ENCODE assay signal across 8 mouse cellular contexts in the genomic region with DNA sequence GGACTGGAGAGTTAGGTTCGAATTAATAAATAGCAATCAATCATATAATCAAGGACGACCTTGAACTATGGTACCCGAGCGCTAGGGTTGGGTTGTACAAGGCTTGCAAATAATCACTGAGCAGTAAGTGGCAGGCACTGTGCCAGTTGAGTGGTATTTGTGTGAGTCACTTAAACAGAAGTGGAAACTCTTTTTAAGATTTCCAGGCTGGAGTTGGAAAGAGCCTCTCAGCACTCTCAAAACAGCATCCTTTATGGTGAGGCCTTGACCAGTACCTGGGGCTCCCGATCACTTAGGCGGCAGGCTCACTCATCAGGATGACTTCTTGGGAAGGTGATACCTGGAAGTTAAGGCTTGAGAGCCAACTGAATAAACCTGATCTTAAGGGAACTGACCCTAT. TPM values are rescaled to one million over a fixed set of nuclear protein-coding genes. Genes with fewer than 3 reads are reported as not detected.
DNase-seq lines count a peak whose midpoint lies in the region; ATAC-seq and TF ChIP-seq lines count a peak whose summit lies in the region.

No protein-coding gene starts in this region.

- TF ChIP-seq CTCF in lung, embryonic 14.5 days (IDR thresholded peaks at IDR 0.05; ENCODE audit: low read depth): no peak

- no peak for ATAC-seq in embryonic facial prominence, embryonic 15.5 days (ENCODE audit: insufficient number of reproducible peaks, low FRiP score, low TSS enrichment, low read depth)
- ATAC-seq in hindbrain, embryonic 16.5 days: no peak
- ATAC-seq in lung, embryonic 14.5 days (ENCODE audit: insufficient read depth): no peak
- ATAC-seq in stomach, embryonic 16.5 days (ENCODE audit: insufficient read depth, low FRiP score): no peak
- no peak for ATAC-seq in megakaryocyte-erythroid progenitor cell, adult 5-6 weeks (replicated peaks; ENCODE audit: low FRiP score, low TSS enrichment, poor library complexity, severe bottlenecking)

- peak; percentile 13 for DNase-seq in embryo, embryonic 11 days
- DNase-seq in embryo, embryonic 10 days (ENCODE audit: low spot score): no peak
- peak; percentile 31 for DNase-seq in CD4-positive helper T cell, adult 2 months (ENCODE audit: low read depth, low spot score)
- DNase-seq in lung, embryonic 14.5 days: peak; percentile 55

- 33% methylated on average over 6 of the region's 6 CpGs for WGBS in embryonic facial prominence, embryonic 15.5 days
- WGBS in hindbrain, embryonic 16.5 days: 49% methylated on average over 6 of the region's 6 CpGs
- WGBS in lung, embryonic 14.5 days: 38% methylated on average over 6 of the region's 6 CpGs
- 28% methylated on average over 6 of the region's 6 CpGs for WGBS in stomach, embryonic 16.5 days

- peaks cover 50% of the 10 kb centered on the region for H3K36me3 ChIP-seq in embryonic facial prominence, embryonic 15.5 days
- H3K36me3 ChIP-seq in hindbrain, embryonic 16.5 days (ENCODE audit: control insufficient read depth, insufficient read depth, low read length): peaks cover 31% of the 10 kb centered on the region
- H3K36me3 ChIP-seq in lung, embryonic 14.5 days (ENCODE audit: insufficient read depth): peaks cover 63% of the 10 kb centered on the region
- peaks cover 33% of the 10 kb centered on the region for H3K36me3 ChIP-seq in stomach, embryonic 16.5 days (ENCODE audit: control insufficient read depth, insufficient read depth, low read length)

- peak overlapping the region; percentile 98 for H3K4me3 ChIP-seq in embryonic facial prominence, embryonic 15.5 days (replicated peaks)
- peak overlapping the region; percentile 96 for H3K4me3 ChIP-seq in hindbrain, embryonic 16.5 days (ENCODE audit: low read length)
- peak overlapping the region; percentile 91 for H3K4me3 ChIP-seq in lung, embryonic 14.5 days (ENCODE audit: low read depth, low read length)
- peak overlapping the region; percentile 100 for H3K4me3 ChIP-seq in stomach, embryonic 16.5 days (replicated peaks; ENCODE audit: low read length)

- H3K4me1 ChIP-seq in embryonic facial prominence, embryonic 15.5 days: peaks cover 45% of the 10 kb centered on the region
- peaks cover 26% of the 10 kb centered on the region for H3K4me1 ChIP-seq in hindbrain, embryonic 16.5 days (ENCODE audit: control insufficient read depth, insufficient read depth, low read depth, low read length)
- peaks cover 8% of the 10 kb centered on the region for H3K4me1 ChIP-seq in lung, embryonic 14.5 days (ENCODE audit: insufficient read depth)
- peaks cover 38% of the 10 kb centered on the region for H3K4me1 ChIP-seq in stomach, embryonic 16.5 days (ENCODE audit: control insufficient read depth, insufficient read depth, low read length)

- H3K27ac ChIP-seq in embryonic facial prominence, embryonic 15.5 days (replicated peaks): peak overlapping the region; percentile 100
- H3K27ac ChIP-seq in hindbrain, embryonic 16.5 days (ENCODE audit: low read depth, low read length): peak overlapping the region; percentile 92
- peak overlapping the region; percentile 98 for H3K27ac ChIP-seq in lung, embryonic 14.5 days (ENCODE audit: low read depth)
- H3K27ac ChIP-seq in stomach, embryonic 16.5 days (ENCODE audit: low read length): peak overlapping the region; percentile 99

- H3K27me3 ChIP-seq in embryonic facial prominence, embryonic 15.5 days: no peaks in the 10 kb centered on the region
- no peaks in the 10 kb centered on the region for H3K27me3 ChIP-seq in hindbrain, embryonic 16.5 days (replicated peaks; ENCODE audit: control insufficient read depth, insufficient read depth, low read length)
- no peaks in the 10 kb centered on the region for H3K27me3 ChIP-seq in lung, embryonic 14.5 days (ENCODE audit: insufficient read depth, low read length)
- no peaks in the 10 kb centered on the region for H3K27me3 ChIP-seq in stomach, embryonic 16.5 days (ENCODE audit: control insufficient read depth, insufficient read depth, low read length)

- H3K9ac ChIP-seq in embryonic facial prominence, embryonic 15.5 days: peak overlapping the region; percentile 41
- H3K9ac ChIP-seq in hindbrain, embryonic 16.5 days (ENCODE audit: low read depth, low read length): peak overlapping the region; percentile 68
- peak overlapping the region; percentile 73 for H3K9ac ChIP-seq in lung, embryonic 14.5 days
- H3K9ac ChIP-seq in stomach, embryonic 16.5 days (ENCODE audit: low read length): peak overlapping the region; percentile 80

- H3K4me2 ChIP-seq in embryonic facial prominence, embryonic 15.5 days (replicated peaks): peak overlapping the region; percentile 84
- peak overlapping the region; percentile 77 for H3K4me2 ChIP-seq in hindbrain, embryonic 16.5 days (ENCODE audit: low read length)
- peak overlapping the region; percentile 94 for H3K4me2 ChIP-seq in lung, embryonic 14.5 days
- peak overlapping the region; percentile 94 for H3K4me2 ChIP-seq in stomach, embryonic 16.5 days (ENCODE audit: low read depth, low read length)

- H3K9me3 ChIP-seq in embryonic facial prominence, embryonic 15.5 days (replicated peaks): no peaks in the 10 kb centered on the region
- no peaks in the 10 kb centered on the region for H3K9me3 ChIP-seq in hindbrain, embryonic 16.5 days (ENCODE audit: control insufficient read depth, low read length)
- no peaks in the 10 kb centered on the region for H3K9me3 ChIP-seq in lung, embryonic 14.5 days (ENCODE audit: low read depth, low read length)
- H3K9me3 ChIP-seq in stomach, embryonic 16.5 days (replicated peaks; ENCODE audit: control insufficient read depth, low read length): no peaks in the 10 kb centered on the region

RNA-seq across cellular contexts. Expression of gene Atf4, which starts 0.8 kb away (rescaled TPM):
- 141 and 145 TPM in 2 replicates for polyA plus RNA-seq in embryonic facial prominence, embryonic 15.5 days (2015; fragmentation: Nextera tagmentation; extraction: Ambion mirVana)
- 116 and 117 TPM in 2 replicates for polyA plus RNA-seq in hindbrain, embryonic 16.5 days (2015; fragmentation: Nextera tagmentation; extraction: Ambion mirVana)
- 115 and 136 TPM in 2 replicates for polyA plus RNA-seq in lung, embryonic 14.5 days (2014; fragmentation: Nextera tagmentation; extraction: Ambion mirVana)
- polyA plus RNA-seq in stomach, embryonic 16.5 days (2015; fragmentation: Nextera tagmentation; extraction: Ambion mirVana): 134 and 150 TPM in 2 replicates
- 145 and 192 TPM in 2 replicates for total RNA-seq in megakaryocyte-erythroid progenitor cell, adult 5-6 weeks (2014; fragmentation: Nextera tagmentation)
- 292 and 318 TPM in 2 replicates for total RNA-seq in megakaryocyte-erythroid progenitor cell, adult 5-6 weeks (2017)

RNA-seq across cellular contexts. Expression of gene Rps19bp1, which starts 9.9 kb away (rescaled TPM):
- 53.5 and 54.6 TPM in 2 replicates for polyA plus RNA-seq in embryonic facial prominence, embryonic 15.5 days (2015; fragmentation: Nextera tagmentation; extraction: Ambion mirVana)
- 70.6 and 70.7 TPM in 2 replicates for polyA plus RNA-seq in hindbrain, embryonic 16.5 days (2015; fragmentation: Nextera tagmentation; extraction: Ambion mirVana)
- polyA plus RNA-seq in lung, embryonic 14.5 days (2014; fragmentation: Nextera tagmentation; extraction: Ambion mirVana): 56.4 and 61.0 TPM in 2 replicates
- polyA plus RNA-seq in stomach, embryonic 16.5 days (2015; fragmentation: Nextera tagmentation; extraction: Ambion mirVana): 37.7 and 51.1 TPM in 2 replicates
- total RNA-seq in megakaryocyte-erythroid progenitor cell, adult 5-6 weeks (2014; fragmentation: Nextera tagmentation): 51.6 and 54.4 TPM in 2 replicates
- 28.7 and 36.3 TPM in 2 replicates for total RNA-seq in megakaryocyte-erythroid progenitor cell, adult 5-6 weeks (2017)

RNA-seq across cellular contexts. Expression of gene AC140267.1, which starts 18.6 kb away (rescaled TPM):
- not detected in 2 replicates for polyA plus RNA-seq in embryonic facial prominence, embryonic 15.5 days (2015; fragmentation: Nextera tagmentation; extraction: Ambion mirVana)
- 4.9 TPM in 1 of 2 replicates, not detected in the other for polyA plus RNA-seq in hindbrain, embryonic 16.5 days (2015; fragmentation: Nextera tagmentation; extraction: Ambion mirVana)
- not detected in 2 replicates for polyA plus RNA-seq in lung, embryonic 14.5 days (2014; fragmentation: Nextera tagmentation; extraction: Ambion mirVana)
- 1.2 TPM in 1 of 2 replicates, not detected in the other for polyA plus RNA-seq in stomach, embryonic 16.5 days (2015; fragmentation: Nextera tagmentation; extraction: Ambion mirVana)
- 5.6 and 6.5 TPM in 2 replicates for total RNA-seq in megakaryocyte-erythroid progenitor cell, adult 5-6 weeks (2014; fragmentation: Nextera tagmentation)
- total RNA-seq in megakaryocyte-erythroid progenitor cell, adult 5-6 weeks (2017): not detected in 2 replicates

RNA-seq across cellular contexts. Expression of gene Mief1, which starts 20.4 kb away (rescaled TPM):
- 26.4 and 27.8 TPM in 2 replicates for polyA plus RNA-seq in embryonic facial prominence, embryonic 15.5 days (2015; fragmentation: Nextera tagmentation; extraction: Ambion mirVana)
- polyA plus RNA-seq in hindbrain, embryonic 16.5 days (2015; fragmentation: Nextera tagmentation; extraction: Ambion mirVana): 29.0 and 38.1 TPM in 2 replicates
- 31.7 and 32.9 TPM in 2 replicates for polyA plus RNA-seq in lung, embryonic 14.5 days (2014; fragmentation: Nextera tagmentation; extraction: Ambion mirVana)
- polyA plus RNA-seq in stomach, embryonic 16.5 days (2015; fragmentation: Nextera tagmentation; extraction: Ambion mirVana): 29.3 and 30.4 TPM in 2 replicates
- 29.0 and 36.7 TPM in 2 replicates for total RNA-seq in megakaryocyte-erythroid progenitor cell, adult 5-6 weeks (2014; fragmentation: Nextera tagmentation)
- total RNA-seq in megakaryocyte-erythroid progenitor cell, adult 5-6 weeks (2017): 21.2 and 25.8 TPM in 2 replicates

RNA-seq across cellular contexts. Expression of gene Cacna1i, which starts 32.8 kb away (rescaled TPM):
- 0.03 and 0.05 TPM in 2 replicates for polyA plus RNA-seq in embryonic facial prominence, embryonic 15.5 days (2015; fragmentation: Nextera tagmentation; extraction: Ambion mirVana)
- 0.74 and 0.84 TPM in 2 replicates for polyA plus RNA-seq in hindbrain, embryonic 16.5 days (2015; fragmentation: Nextera tagmentation; extraction: Ambion mirVana)
- not detected in 2 replicates for polyA plus RNA-seq in lung, embryonic 14.5 days (2014; fragmentation: Nextera tagmentation; extraction: Ambion mirVana)
- not detected in 2 replicates for polyA plus RNA-seq in stomach, embryonic 16.5 days (2015; fragmentation: Nextera tagmentation; extraction: Ambion mirVana)
- not detected in 2 replicates for total RNA-seq in megakaryocyte-erythroid progenitor cell, adult 5-6 weeks (2014; fragmentation: Nextera tagmentation)
- total RNA-seq in megakaryocyte-erythroid progenitor cell, adult 5-6 weeks (2017): not detected in 2 replicates
